Mouse (Mus musculus): ENCODE measurements around the gene Astl. TPM values are rescaled to one million over a fixed set of nuclear protein-coding genes. Genes with fewer than 3 reads are reported as not detected.

The Astl gene
- polyA plus RNA-seq (2012; rRNA removed), result 0.04 and 0.08 TPM in 2 replicates
- 0.14 and 0.40 TPM in 2 replicates for polyA plus RNA-seq (2014; fragmentation: Nextera tagmentation; extraction: Ambion mirVana)

GRCm38 (mm10) chr2:127338416-127338815, at the start of gene Astl:
Gene Astl, plus strand, starts transcription at chr2:127338639.
- H3K4me3 ChIP-seq (replicated peaks; ENCODE audit: low read length), result no peak within 1 kb of the TSS
- no peak for DNase-seq (ENCODE audit: low spot score)
- no peak within 1 kb of the TSS for H3K27ac ChIP-seq (replicated peaks; ENCODE audit: low read depth, low read length)
- no peaks in the 10 kb centered on the region for H3K9me3 ChIP-seq (ENCODE audit: control insufficient read depth, low read length)
- no peak for ATAC-seq (ENCODE audit: low FRiP score, low read depth)
- 82% methylated on average over 4 of the region's 4 CpGs for WGBS
- H3K36me3 ChIP-seq (ENCODE audit: control insufficient read depth, insufficient read depth, low read length), result no peaks in the 10 kb centered on the region
- no peak within 1 kb of the TSS for H3K4me2 ChIP-seq (replicated peaks; ENCODE audit: low read depth, low read length, severe bottlenecking)
- no peak for TF ChIP-seq POLR2A (IDR thresholded peaks at IDR 0.05; ENCODE audit: borderline replicate concordance, extremely low read depth, insufficient read depth, insufficient read length)
- 0 out of 2 replicates have a peak, but pooled peaks cover 3% of the 10 kb centered on the region for H3K4me1 ChIP-seq (ENCODE audit: control insufficient read depth, insufficient read depth, low read length)
- H3K9ac ChIP-seq (ENCODE audit: low read depth, low read length, severe bottlenecking), result no peak within 1 kb of the TSS
- peaks cover 13% of the 10 kb centered on the region; the same call in 1 of the 2 replicates for H3K27me3 ChIP-seq (ENCODE audit: control insufficient read depth, insufficient read depth, low read length)

GRCm38 (mm10) chr2:127292250-127292649, 46.2 kb upstream of the Astl start:
- no peak for ATAC-seq (ENCODE audit: low FRiP score, low read depth)
- TF ChIP-seq POLR2A (IDR thresholded peaks at IDR 0.05; ENCODE audit: borderline replicate concordance, extremely low read depth, insufficient read depth, insufficient read length), result no peak
- Histone ChIP-seq H3K36me3 (ENCODE audit: control insufficient read depth, insufficient read depth, low read length) (peaks cover 71% of the 10 kb centered on the region), H3K9ac (ENCODE audit: low read depth, low read length, severe bottlenecking) (no peak overlapping the region), H3K4me1 (ENCODE audit: control insufficient read depth, insufficient read depth, low read length) (no peaks in the 10 kb centered on the region), H3K27me3 (ENCODE audit: control insufficient read depth, insufficient read depth, low read length) (no peaks in the 10 kb centered on the region), H3K4me2 (replicated peaks; ENCODE audit: low read depth, low read length, severe bottlenecking) (no peak overlapping the region), H3K9me3 (ENCODE audit: control insufficient read depth, low read length) (no peaks in the 10 kb centered on the region), H3K4me3 (replicated peaks; ENCODE audit: low read length) (no peak overlapping the region), H3K27ac (replicated peaks; ENCODE audit: low read depth, low read length) (no peak overlapping the region)
- 76% methylated on average over 4 of the region's 4 CpGs for WGBS
- no peak for DNase-seq (ENCODE audit: low spot score)

- Histone ChIP-seq H3K27me3 (ENCODE audit: control insufficient read depth, insufficient read depth, low read length) (no peaks in the 10 kb centered on the region), H3K27ac (replicated peaks; ENCODE audit: low read depth, low read length) (no peak overlapping the region), H3K4me2 (replicated peaks; ENCODE audit: low read depth, low read length, severe bottlenecking) (no peak overlapping the region), H3K9ac (ENCODE audit: low read depth, low read length, severe bottlenecking) (no peak overlapping the region), H3K4me1 (ENCODE audit: control insufficient read depth, insufficient read depth, low read length) (no peaks in the 10 kb centered on the region), H3K4me3 (replicated peaks; ENCODE audit: low read length) (no peak overlapping the region), H3K36me3 (ENCODE audit: control insufficient read depth, insufficient read depth, low read length) (peaks cover 74% of the 10 kb centered on the region), H3K9me3 (ENCODE audit: control insufficient read depth, low read length) (no peaks in the 10 kb centered on the region)
- DNase-seq (ENCODE audit: low spot score) (no peak), ATAC-seq (ENCODE audit: low FRiP score, low read depth) (no peak)
- TF ChIP-seq POLR2A (IDR thresholded peaks at IDR 0.05; ENCODE audit: borderline replicate concordance, extremely low read depth, insufficient read depth, insufficient read length), result no peak
- WGBS, result 93% methylated on average over 7 of the region's 7 CpGs
Observed at GRCm38 (mm10) chr2:127297001-127297805, 41.2 kb upstream of the Astl start.

- no peak for DNase-seq (ENCODE audit: low spot score)
- H3K9ac ChIP-seq (ENCODE audit: low read depth, low read length, severe bottlenecking), result no peak overlapping the region
- H3K27ac ChIP-seq (replicated peaks; ENCODE audit: low read depth, low read length), result no peak overlapping the region
Observed at GRCm38 (mm10) chr2:127298056-127298455, 40.4 kb upstream of the Astl start.

GRCm38 (mm10) chr2:127300701-127301100, 37.7 kb upstream of the Astl start:
- H3K9ac ChIP-seq (ENCODE audit: low read depth, low read length, severe bottlenecking), result no peak overlapping the region
- 90% methylated on average over 3 of the region's 3 CpGs for WGBS
- no peak for TF ChIP-seq POLR2A (IDR thresholded peaks at IDR 0.05; ENCODE audit: borderline replicate concordance, extremely low read depth, insufficient read depth, insufficient read length)

More at GRCm38 (mm10) chr2:127298056-127298455, 40.4 kb upstream of the Astl start:
- Histone ChIP-seq H3K4me2 (replicated peaks; ENCODE audit: low read depth, low read length, severe bottlenecking) (no peak overlapping the region), H3K27me3 (ENCODE audit: control insufficient read depth, insufficient read depth, low read length) (no peaks in the 10 kb centered on the region), H3K36me3 (ENCODE audit: control insufficient read depth, insufficient read depth, low read length) (peaks cover 71% of the 10 kb centered on the region), H3K4me1 (ENCODE audit: control insufficient read depth, insufficient read depth, low read length) (no peaks in the 10 kb centered on the region), H3K9me3 (ENCODE audit: control insufficient read depth, low read length) (no peaks in the 10 kb centered on the region), H3K4me3 (replicated peaks; ENCODE audit: low read length) (no peak overlapping the region)
- 91% methylated on average over 1 of the region's 1 CpGs for WGBS
- TF ChIP-seq POLR2A (IDR thresholded peaks at IDR 0.05; ENCODE audit: borderline replicate concordance, extremely low read depth, insufficient read depth, insufficient read length), result no peak
- ATAC-seq (ENCODE audit: low FRiP score, low read depth), result peak; percentile 26; the same call in 1 of the 2 replicates

More at GRCm38 (mm10) chr2:127300701-127301100, 37.7 kb upstream of the Astl start:
- no peaks in the 10 kb centered on the region for H3K27me3 ChIP-seq (ENCODE audit: control insufficient read depth, insufficient read depth, low read length)
- H3K4me1 ChIP-seq (ENCODE audit: control insufficient read depth, insufficient read depth, low read length), result no peaks in the 10 kb centered on the region
- no peak overlapping the region for H3K4me2 ChIP-seq (replicated peaks; ENCODE audit: low read depth, low read length, severe bottlenecking)
- ATAC-seq (ENCODE audit: low FRiP score, low read depth), result no peak
- H3K27ac ChIP-seq (replicated peaks; ENCODE audit: low read depth, low read length), result no peak overlapping the region
- H3K36me3 ChIP-seq (ENCODE audit: control insufficient read depth, insufficient read depth, low read length), result peaks cover 52% of the 10 kb centered on the region
- H3K9me3 ChIP-seq (ENCODE audit: control insufficient read depth, low read length), result no peaks in the 10 kb centered on the region
- H3K4me3 ChIP-seq (replicated peaks; ENCODE audit: low read length), result no peak overlapping the region
- DNase-seq (ENCODE audit: low spot score), result no peak

Measured in limb, embryonic 14.5 days (tissue).